Mouse (Mus musculus) ES-Bruce4 (cell line): Measurements from ENCODE around the gene Pitpnc1.
A peak's percentile ranks its signal among the peaks of the same experiment; 100 is the strongest.

ENCODE experiments used
- CTCF ChIP-seq: IDR thresholded peaks from one replicate; pipeline ENCODE4 v1.8.1; 2011; ENCODE audit warnings: low read depth, low read length
- EP300 ChIP-seq: IDR thresholded peaks from 2 replicates; pipeline ENCODE4 v1.6.1; 2011; ENCODE audit warnings: low read depth, low read length; ENCODE audit not compliant: insufficient read depth
- POLR2A ChIP-seq: IDR thresholded peaks from one replicate; pipeline ENCODE4 v1.8.1; 2011; ENCODE audit warnings: low read length; ENCODE audit not compliant: insufficient read depth

DNA sequence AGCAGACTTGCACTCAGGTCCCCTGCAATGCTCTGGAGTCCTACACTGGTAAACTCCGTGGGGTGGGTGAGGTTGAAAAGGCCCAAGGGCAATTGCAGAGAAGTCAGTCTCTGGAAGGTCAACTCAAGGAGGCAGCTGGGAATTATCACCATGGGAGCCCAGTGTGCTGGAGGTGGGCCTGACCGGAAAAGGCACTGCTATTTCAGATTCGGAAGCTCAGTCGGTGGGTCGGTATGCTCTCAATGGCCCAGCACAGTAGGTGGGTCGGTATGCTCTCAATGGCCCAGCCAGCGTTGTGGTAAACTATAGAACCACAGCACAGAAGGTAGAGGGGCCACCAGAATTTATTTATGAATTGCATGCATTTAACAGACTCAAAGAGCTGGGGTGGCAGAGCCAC is 117.9 kb downstream of the Pitpnc1 start:
- TF ChIP-seq EP300 (peak; percentile 98), CTCF (no peak), POLR2A (no peak)
